Mouse (Mus musculus) kidney, postnatal 0 days (tissue): ENCODE measurements at regions not wholly inside any gene's neighbourhood (a gene's known extent, or its start where the extent isn't known, plus 50 kb on each side); places are given as distances from the start of the nearest gene placed in this dataset.

Experiments
- ATAC-seq: fragments of 200-750 bp; cut with Nextera tagmentation; replicated peaks from 2 replicates; pipeline ENCODE4 v1.8.0; 2017; ENCODE audit warnings: low read depth, moderate number of reproducible peaks, moderate TSS enrichment, moderate library complexity; ENCODE audit not compliant: low FRiP score
- DNase-seq: peaks from one replicate; pipeline ENCODE4 v3.0.0-alpha.2; 2016; ENCODE audit warnings: low spot score
- H3K27ac ChIP-seq: fragments of 300-500 bp; sonication (generic); 2 replicates; pipeline ENCODE4 v1.5.1; 2014; ENCODE audit warnings: mild to moderate bottlenecking
- H3K27me3 ChIP-seq: fragments of 300-500 bp; sonication (generic); 2 replicates; pipeline ENCODE4 v1.6.1; 2014; ENCODE audit warnings: low read length, mixed read lengths; ENCODE audit not compliant: insufficient read depth
- H3K36me3 ChIP-seq: fragments of 300-500 bp; sonication (generic); 2 replicates; pipeline ENCODE4 v1.6.1; 2014; ENCODE audit warnings: low read length, mixed read lengths; ENCODE audit not compliant: insufficient read depth
- H3K4me1 ChIP-seq: fragments of 300-500 bp; sonication (generic); replicated peaks from 2 replicates; pipeline ENCODE4 v1.6.1; 2014; ENCODE audit warnings: antibody characterized with exemption, low read length, mixed read lengths; ENCODE audit not compliant: insufficient read depth
- H3K4me2 ChIP-seq: fragments of 300-500 bp; sonication (generic); 2 replicates; pipeline ENCODE4 v1.6.1; 2014; ENCODE audit warnings: mild to moderate bottlenecking, low read length, moderate library complexity, mixed read lengths
- H3K4me3 ChIP-seq: fragments of 300-500 bp; sonication (generic); replicated peaks from 2 replicates; pipeline ENCODE4 v1.5.1; 2014; ENCODE audit warnings: low read depth, low read length
- H3K9ac ChIP-seq: fragments of 300-500 bp; sonication (generic); 2 replicates; pipeline ENCODE4 v1.6.1; 2014; ENCODE audit warnings: low read depth, low read length
- H3K9me3 ChIP-seq: fragments of 300-500 bp; sonication (generic); replicated peaks from 2 replicates; pipeline ENCODE4 v1.6.1; 2016; ENCODE audit warnings: low read length, inconsistent platforms, mixed read lengths
- CTCF ChIP-seq: IDR thresholded peaks from 2 replicates; pipeline ENCODE4 v1.5.1; 2016; ENCODE audit warnings: antibody characterized with exemption, low read depth, mild to moderate bottlenecking, moderate library complexity
- WGBS: fragments of 180-500 bp; shearing (Covaris S2); extraction: QIAGEN DNeasy Blood & Tissue Kit; methylation state at CpG from one replicate; pipeline ENCODE4 v1.1.7; 2014; 5-methylcytosine and 5-hydroxymethylcytosine counted together

- Histone ChIP-seq H3K27ac (no peak overlapping the region), H3K4me1 (no peaks in the 10 kb centered on the region), H3K4me2 (no peak overlapping the region), H3K9ac (no peak overlapping the region), H3K27me3 (no peaks in the 10 kb centered on the region), H3K36me3 (no peaks in the 10 kb centered on the region), H3K4me3 (no peak overlapping the region), H3K9me3 (no peaks in the 10 kb centered on the region)
- no peak for ATAC-seq
- 61% methylated on average over 3 of the region's 3 CpGs for WGBS
- no peak for DNase-seq
- TF ChIP-seq CTCF = no peak
Observed at GRCm38 (mm10) chrX:13014051-13014450, 57.2 kb upstream of the Usp9x start.

GRCm38 (mm10) chrX:13013086-13013485 lies 58.2 kb upstream of the Usp9x start:
- H3K4me2 ChIP-seq = no peak overlapping the region
- TF ChIP-seq CTCF = no peak
- WGBS = 69% methylated on average over 3 of the region's 3 CpGs
- no peaks in the 10 kb centered on the region for H3K36me3 ChIP-seq
- no peaks in the 10 kb centered on the region for H3K4me1 ChIP-seq
- no peak overlapping the region for H3K9ac ChIP-seq
- no peak overlapping the region for H3K27ac ChIP-seq
- H3K4me3 ChIP-seq = no peak overlapping the region
- H3K27me3 ChIP-seq = no peaks in the 10 kb centered on the region
- H3K9me3 ChIP-seq = no peaks in the 10 kb centered on the region
- no peak for ATAC-seq
- DNase-seq = no peak

- WGBS = 85% methylated on average over 7 of the region's 7 CpGs
- no peak for ATAC-seq
- H3K4me2 ChIP-seq = no peak overlapping the region
- no peak overlapping the region for H3K9ac ChIP-seq
- no peaks in the 10 kb centered on the region for H3K27me3 ChIP-seq
- H3K9me3 ChIP-seq = no peaks in the 10 kb centered on the region
- TF ChIP-seq CTCF = no peak
- H3K27ac ChIP-seq = no peak overlapping the region
- H3K4me1 ChIP-seq = no peaks in the 10 kb centered on the region
- no peak overlapping the region for H3K4me3 ChIP-seq
- no peaks in the 10 kb centered on the region for H3K36me3 ChIP-seq
- no peak for DNase-seq
Observed at GRCm38 (mm10) chrX:12990777-12991176, 80.5 kb upstream of the Usp9x start.

- Histone ChIP-seq H3K27me3 (no peaks in the 10 kb centered on the region), H3K9ac (no peak overlapping the region), H3K4me1 (no peaks in the 10 kb centered on the region), H3K27ac (no peak overlapping the region), H3K4me3 (no peak overlapping the region), H3K9me3 (no peaks in the 10 kb centered on the region), H3K36me3 (no peaks in the 10 kb centered on the region), H3K4me2 (no peak overlapping the region)
- no peak for TF ChIP-seq CTCF
- ATAC-seq = no peak
- DNase-seq = no peak
- 63% methylated on average over 6 of the region's 6 CpGs for WGBS
Observed at GRCm38 (mm10) chrX:12977676-12978075, 93.6 kb upstream of the Usp9x start.

GRCm38 (mm10) chrX:12968979-12969746 lies 102.1 kb upstream of the Usp9x start:
- Histone ChIP-seq H3K36me3 (no peaks in the 10 kb centered on the region), H3K4me1 (no peaks in the 10 kb centered on the region), H3K27ac (no peak overlapping the region), H3K4me3 (no peak overlapping the region), H3K9ac (no peak overlapping the region), H3K27me3 (no peaks in the 10 kb centered on the region), H3K9me3 (no peaks in the 10 kb centered on the region), H3K4me2 (no peak overlapping the region)
- no peak for DNase-seq
- no peak for ATAC-seq
- TF ChIP-seq CTCF = no peak
- WGBS = 80% methylated on average over 7 of the region's 7 CpGs

GRCm38 (mm10) chrX:12959467-12960314 lies 111.6 kb upstream of the Usp9x start:
- ATAC-seq (no peak), DNase-seq (peak; percentile 35)
- no peak overlapping the region for H3K4me3 ChIP-seq
- 61% methylated on average over 11 of the region's 11 CpGs for WGBS
- H3K9me3 ChIP-seq = no peaks in the 10 kb centered on the region
- H3K36me3 ChIP-seq = no peaks in the 10 kb centered on the region
- no peaks in the 10 kb centered on the region for H3K27me3 ChIP-seq
- H3K27ac ChIP-seq = no peak overlapping the region
- H3K9ac ChIP-seq = no peak overlapping the region
- no peaks in the 10 kb centered on the region for H3K4me1 ChIP-seq
- TF ChIP-seq CTCF = no peak
- no peak overlapping the region for H3K4me2 ChIP-seq
